Mouse (Mus musculus): ENCODE measurements at regions not wholly inside any gene's neighbourhood (a gene's known extent, or its start where the extent isn't known, plus 50 kb on each side); places are given as distances from the start of the nearest gene placed in this dataset.
A peak's percentile ranks its signal among the peaks of the same experiment; 100 is the strongest.

DNA sequence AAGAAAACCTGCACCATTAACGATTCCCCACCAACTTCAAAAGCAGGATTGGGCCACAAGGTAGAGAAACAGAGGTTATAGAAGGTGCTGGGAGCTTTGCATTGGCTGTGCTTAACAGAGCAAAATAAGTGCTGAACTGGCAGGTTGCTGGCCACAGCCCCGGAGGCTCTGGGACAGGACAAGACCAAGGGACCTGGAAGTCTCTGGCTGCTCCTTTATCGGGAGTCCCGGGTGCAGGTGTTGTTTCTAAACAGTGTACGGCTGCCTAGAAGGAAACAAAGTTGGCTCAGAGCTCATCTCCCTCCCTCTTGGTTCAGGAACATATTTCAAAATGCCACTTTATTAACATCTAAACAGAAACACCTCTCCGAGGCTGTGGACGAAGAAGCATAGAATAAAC is 2250.0 kb upstream of the Gm7489 start:
- Histone ChIP-seq H3K9ac (no peak overlapping the region), H3K27ac (no peak overlapping the region), H3K36me3 (no peaks in the 10 kb centered on the region), H3K9me3 (no peaks in the 10 kb centered on the region), H3K4me2 (peak overlapping the region; percentile 38), H3K27me3 (no peaks in the 10 kb centered on the region), H3K4me1 (peaks cover 7% of the 10 kb centered on the region), H3K4me3 (no peak overlapping the region)
- WGBS = 58% methylated on average over 7 of the region's 7 CpGs
- ATAC-seq (ENCODE audit: insufficient number of reproducible peaks, insufficient read depth, low FRiP score, low TSS enrichment, low read depth) = no peak

DNA sequence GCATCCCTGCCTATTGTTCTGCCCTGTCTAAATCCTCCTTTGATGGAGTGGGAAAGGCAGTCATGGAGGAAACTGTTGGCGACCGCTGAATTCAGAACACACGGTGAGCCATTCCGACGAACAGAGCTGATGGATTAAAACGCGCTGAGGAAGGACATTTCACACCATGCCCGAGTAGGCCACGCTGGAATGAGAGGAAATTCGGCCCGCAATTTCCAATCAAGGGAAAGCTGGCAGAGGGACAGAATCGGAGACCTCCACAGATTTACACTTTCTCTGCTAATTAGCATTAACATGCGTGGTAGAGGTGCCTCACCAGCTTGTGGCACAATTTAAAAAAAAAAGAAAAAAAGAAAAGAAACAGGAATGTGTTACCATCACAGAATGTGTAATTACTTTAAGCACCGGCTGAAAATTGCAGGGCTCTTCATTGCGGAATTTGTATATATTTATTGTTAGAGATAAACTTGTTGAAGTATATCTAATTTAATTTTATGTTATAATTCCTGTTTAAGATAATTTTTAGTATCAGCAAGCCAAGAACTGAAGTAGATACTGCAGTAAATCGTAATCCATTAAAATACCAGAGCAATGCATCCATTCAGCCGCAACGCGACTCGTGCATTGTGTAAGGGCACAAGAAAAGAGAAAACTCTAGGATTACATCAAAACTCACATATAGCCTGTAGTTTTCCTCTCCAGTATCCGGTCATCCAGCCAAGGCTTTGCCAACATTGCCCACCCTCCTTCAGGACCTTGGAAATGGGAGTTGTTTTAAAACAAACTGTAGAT is 2249.4 kb upstream of the Gm7489 start:
- no peak overlapping the region for H3K27ac ChIP-seq
- no peak overlapping the region for H3K4me3 ChIP-seq
- H3K4me2 ChIP-seq = peak overlapping the region; percentile 38
- peaks cover 7% of the 10 kb centered on the region for H3K4me1 ChIP-seq
- H3K9me3 ChIP-seq = no peaks in the 10 kb centered on the region
- H3K27me3 ChIP-seq = no peaks in the 10 kb centered on the region
- H3K36me3 ChIP-seq = no peaks in the 10 kb centered on the region
- WGBS = 47% methylated on average over 21 of the region's 21 CpGs
- no peak overlapping the region for H3K9ac ChIP-seq
- no peak for ATAC-seq (ENCODE audit: insufficient number of reproducible peaks, insufficient read depth, low FRiP score, low TSS enrichment, low read depth)

DNA sequence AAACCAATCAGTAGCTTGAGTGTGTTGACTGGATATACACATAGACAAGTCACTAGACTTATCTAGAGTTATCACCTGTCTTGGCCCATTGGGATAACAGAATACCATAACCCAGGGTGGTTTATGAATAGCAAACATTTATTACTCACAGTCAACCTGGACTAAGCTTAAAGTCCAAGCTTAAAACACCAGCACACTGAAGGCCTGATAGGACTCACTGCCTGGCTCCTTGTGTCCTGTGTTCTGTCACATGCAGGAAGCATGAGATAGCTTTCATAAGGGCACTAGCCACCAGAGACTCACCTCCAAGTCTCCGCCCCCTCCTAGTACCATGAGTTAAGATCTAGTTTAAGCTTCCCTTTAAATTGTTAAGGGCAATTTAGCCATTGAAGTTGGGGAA is 2247.1 kb upstream of the Gm7489 start:
- Histone ChIP-seq H3K27me3 (no peaks in the 10 kb centered on the region), H3K36me3 (no peaks in the 10 kb centered on the region), H3K9me3 (no peaks in the 10 kb centered on the region), H3K4me2 (no peak overlapping the region), H3K4me1 (peaks cover 7% of the 10 kb centered on the region), H3K9ac (no peak overlapping the region), H3K27ac (no peak overlapping the region), H3K4me3 (no peak overlapping the region)
- no peak for ATAC-seq (ENCODE audit: insufficient number of reproducible peaks, insufficient read depth, low FRiP score, low TSS enrichment, low read depth)
- 95% methylated on average over 1 of the region's 1 CpGs for WGBS

DNA sequence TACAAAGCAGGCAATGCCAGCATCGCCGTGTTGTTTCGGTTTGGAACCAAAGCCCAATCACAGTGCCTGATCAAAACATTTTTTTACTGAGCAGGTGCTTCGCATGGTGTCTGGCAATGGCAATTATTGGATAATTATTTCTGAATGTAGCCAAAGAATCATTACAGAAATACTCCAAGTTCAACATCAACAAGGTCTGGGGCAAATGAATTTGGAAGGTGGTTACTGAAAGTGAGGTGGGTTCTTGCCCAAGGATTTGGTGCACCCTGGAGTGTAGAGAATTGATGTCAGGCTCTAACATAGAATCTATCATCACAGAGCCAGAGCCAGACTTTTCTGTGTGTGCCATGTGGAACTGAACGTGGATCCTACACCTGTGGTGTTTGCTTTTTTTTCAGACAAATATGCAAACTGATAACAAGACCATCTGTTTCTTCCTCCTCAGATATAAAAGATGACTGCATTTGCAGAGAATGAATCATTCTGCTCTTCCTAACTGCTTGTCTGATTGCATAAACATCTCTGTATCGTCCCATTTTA is 2240.9 kb upstream of the Gm7489 start:
- WGBS = 85% methylated on average over 6 of the region's 6 CpGs
- Histone ChIP-seq H3K9me3 (no peaks in the 10 kb centered on the region), H3K4me2 (no peak overlapping the region), H3K4me3 (no peak overlapping the region), H3K36me3 (no peaks in the 10 kb centered on the region), H3K4me1 (no peaks in the 10 kb centered on the region), H3K9ac (no peak overlapping the region), H3K27ac (no peak overlapping the region), H3K27me3 (no peaks in the 10 kb centered on the region)
- no peak for ATAC-seq (ENCODE audit: insufficient number of reproducible peaks, insufficient read depth, low FRiP score, low TSS enrichment, low read depth)

DNA sequence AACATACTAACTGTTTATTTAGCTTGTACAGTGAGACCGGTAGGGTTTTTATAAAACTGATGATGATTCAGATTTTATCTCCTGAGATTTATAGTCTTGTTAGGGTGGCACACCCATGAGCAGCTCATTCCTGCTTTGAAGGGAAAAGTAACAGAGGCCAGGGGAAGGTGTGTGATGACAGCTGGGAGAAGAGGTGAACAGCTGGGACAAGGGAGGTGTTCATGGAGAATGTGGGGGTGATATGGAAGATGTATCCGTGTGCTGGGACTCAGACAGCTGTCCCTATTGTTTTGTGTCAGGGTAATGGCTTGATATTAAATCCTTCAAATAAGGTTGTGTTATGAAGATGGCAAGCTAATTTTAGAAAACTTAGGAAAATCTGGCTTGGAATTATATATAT is 2238.4 kb upstream of the Gm7489 start:
- Histone ChIP-seq H3K27ac (no peak overlapping the region), H3K27me3 (no peaks in the 10 kb centered on the region), H3K36me3 (no peaks in the 10 kb centered on the region), H3K4me2 (no peak overlapping the region), H3K4me1 (no peaks in the 10 kb centered on the region), H3K9me3 (no peaks in the 10 kb centered on the region), H3K4me3 (no peak overlapping the region), H3K9ac (no peak overlapping the region)
- 69% methylated on average over 2 of the region's 2 CpGs for WGBS
- ATAC-seq (ENCODE audit: insufficient number of reproducible peaks, insufficient read depth, low FRiP score, low TSS enrichment, low read depth) = no peak

DNA sequence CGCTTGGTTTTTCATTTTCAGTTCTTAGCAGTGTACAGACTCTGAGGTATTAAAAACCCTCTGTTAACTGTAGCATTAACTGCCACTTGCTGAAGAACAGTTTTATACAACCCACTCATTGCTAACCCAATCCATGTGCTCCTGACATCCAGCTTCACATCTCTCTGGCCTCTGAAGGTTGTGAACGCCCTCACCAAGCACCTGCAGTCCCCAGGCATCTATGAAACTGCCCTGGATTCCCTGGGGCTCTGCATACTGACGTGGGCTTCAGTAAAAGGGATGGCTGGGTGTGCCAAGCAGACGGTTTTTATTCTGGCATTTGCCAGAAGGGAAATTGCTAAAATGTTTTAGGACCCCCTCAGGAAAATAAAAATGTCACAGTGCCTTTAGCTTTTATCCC is 2232.2 kb upstream of the Gm7489 start:
- 34% methylated on average over 4 of the region's 4 CpGs for WGBS
- Histone ChIP-seq H3K9ac (no peak overlapping the region), H3K36me3 (no peaks in the 10 kb centered on the region), H3K27ac (peak overlapping the region; percentile 45; the same call in 1 of the 2 replicates), H3K4me3 (no peak overlapping the region), H3K4me1 (peaks cover 5% of the 10 kb centered on the region; the same call in 1 of the 2 replicates), H3K9me3 (peaks cover 5% of the 10 kb centered on the region; the same call in 1 of the 2 replicates), H3K27me3 (no peaks in the 10 kb centered on the region), H3K4me2 (no peak overlapping the region)
- ATAC-seq (ENCODE audit: insufficient number of reproducible peaks, insufficient read depth, low FRiP score, low TSS enrichment, low read depth) = no peak

GRCm38 (mm10) chr15:51657621-51658020 is 2227.1 kb upstream of the Gm7489 start:
- H3K4me2 ChIP-seq = no peak overlapping the region
- ATAC-seq (ENCODE audit: insufficient number of reproducible peaks, insufficient read depth, low FRiP score, low TSS enrichment, low read depth) = no peak
- no peak overlapping the region for H3K27ac ChIP-seq
- no peaks in the 10 kb centered on the region for H3K27me3 ChIP-seq
- H3K9me3 ChIP-seq = peaks cover 8% of the 10 kb centered on the region; the same call in 1 of the 2 replicates
- no peak overlapping the region for H3K9ac ChIP-seq
- H3K4me1 ChIP-seq = peaks cover 3% of the 10 kb centered on the region; the same call in 1 of the 2 replicates
- no peak overlapping the region for H3K4me3 ChIP-seq
- WGBS = 86% methylated on average over 1 of the region's 1 CpGs
- H3K36me3 ChIP-seq = no peaks in the 10 kb centered on the region

DNA sequence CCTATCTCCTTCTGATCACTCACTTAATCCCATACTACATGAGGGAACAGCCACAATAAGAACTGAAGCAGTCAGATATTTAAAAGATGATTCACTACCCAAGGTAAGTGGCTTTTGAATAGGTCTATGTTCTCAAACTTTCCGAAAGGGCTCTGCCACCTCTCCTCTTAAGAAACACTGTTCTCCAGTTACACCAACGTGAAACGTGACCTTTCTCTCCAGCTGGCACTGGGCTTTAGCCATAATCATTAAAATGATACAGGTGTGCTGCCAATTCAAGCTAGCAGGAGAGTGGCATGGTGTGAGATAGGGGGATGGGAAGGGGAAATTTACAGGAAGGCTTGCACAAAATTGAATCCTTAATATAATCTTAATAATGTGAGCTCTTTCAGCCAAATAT is 2216.4 kb upstream of the Gm7489 start:
- no peak overlapping the region for H3K9ac ChIP-seq
- WGBS = 48% methylated on average over 3 of the region's 3 CpGs
- H3K4me2 ChIP-seq = no peak overlapping the region
- ATAC-seq (ENCODE audit: insufficient number of reproducible peaks, insufficient read depth, low FRiP score, low TSS enrichment, low read depth) = no peak
- no peak overlapping the region; the same call in 1 of the 2 replicates for H3K27ac ChIP-seq
- H3K36me3 ChIP-seq = no peaks in the 10 kb centered on the region
- H3K4me3 ChIP-seq = no peak overlapping the region
- H3K4me1 ChIP-seq = peaks cover 8% of the 10 kb centered on the region; the same call in 1 of the 2 replicates
- H3K9me3 ChIP-seq = no peaks in the 10 kb centered on the region
- H3K27me3 ChIP-seq = no peaks in the 10 kb centered on the region

DNA sequence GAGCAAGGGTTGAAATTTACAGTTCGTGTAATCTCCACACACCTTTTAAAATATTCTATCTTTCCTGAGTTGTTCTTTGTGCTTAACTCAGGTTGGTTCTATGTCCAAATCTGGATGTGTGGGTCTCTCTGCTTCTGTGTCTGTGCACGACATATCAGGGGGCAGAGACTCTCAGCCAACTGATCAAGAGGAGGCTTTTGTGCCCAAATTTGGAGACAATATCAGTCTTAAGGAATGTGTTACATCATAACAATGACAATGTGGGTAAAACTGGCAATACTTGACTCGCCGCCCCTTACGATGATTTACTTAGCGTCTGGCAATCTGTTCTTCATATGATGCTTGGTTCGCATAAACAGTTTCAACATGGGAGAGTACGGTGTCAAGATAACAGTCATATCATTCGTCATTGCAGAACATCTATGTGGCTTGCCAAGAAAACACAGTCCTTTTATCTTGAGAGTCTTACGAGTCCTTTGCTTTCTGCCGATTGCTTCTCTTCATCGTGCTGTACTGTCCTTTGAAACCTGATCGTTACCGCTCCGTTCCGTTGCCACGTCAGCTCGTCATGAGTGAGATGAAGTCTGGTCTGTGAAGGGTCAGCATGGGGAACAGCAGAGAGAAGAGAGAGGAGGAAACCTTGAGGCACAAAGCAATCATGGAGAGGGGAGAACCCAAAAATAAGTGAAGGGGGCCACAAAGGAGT is 2212.9 kb upstream of the Gm7489 start:
- WGBS = 43% methylated on average over 18 of the region's 18 CpGs
- H3K27me3 ChIP-seq = no peaks in the 10 kb centered on the region
- H3K9ac ChIP-seq = no peak overlapping the region
- no peaks in the 10 kb centered on the region for H3K36me3 ChIP-seq
- peaks cover 19% of the 10 kb centered on the region; the same call in 1 of the 2 replicates for H3K4me1 ChIP-seq
- H3K27ac ChIP-seq = peak overlapping the region; percentile 84
- 0 out of 2 replicates have a peak overlapping the region, but pooled peaks have one; percentile 8 for H3K4me3 ChIP-seq
- no peaks in the 10 kb centered on the region for H3K9me3 ChIP-seq
- peak overlapping the region; percentile 45 for H3K4me2 ChIP-seq
- ATAC-seq (ENCODE audit: insufficient number of reproducible peaks, insufficient read depth, low FRiP score, low TSS enrichment, low read depth) = no peak

- WGBS = 69% methylated on average over 1 of the region's 1 CpGs
- no peak overlapping the region for H3K9ac ChIP-seq
- ATAC-seq (ENCODE audit: insufficient number of reproducible peaks, insufficient read depth, low FRiP score, low TSS enrichment, low read depth) = no peak
Measured at GRCm38 (mm10) chr15:51673483-51673882, 2211.2 kb upstream of the Gm7489 start.

GRCm38 (mm10) chr15:51675291-51675690 is 2209.4 kb upstream of the Gm7489 start:
- H3K27me3 ChIP-seq = no peaks in the 10 kb centered on the region
- no peaks in the 10 kb centered on the region for H3K36me3 ChIP-seq
- no peak overlapping the region for H3K9ac ChIP-seq
- WGBS = 71% methylated on average over 4 of the region's 4 CpGs
- no peak overlapping the region for H3K4me3 ChIP-seq
- peaks cover 25% of the 10 kb centered on the region; the same call in 1 of the 2 replicates for H3K4me1 ChIP-seq
- no peak overlapping the region for H3K27ac ChIP-seq
- no peak overlapping the region for H3K4me2 ChIP-seq
- ATAC-seq (ENCODE audit: insufficient number of reproducible peaks, insufficient read depth, low FRiP score, low TSS enrichment, low read depth) = no peak
- H3K9me3 ChIP-seq = no peaks in the 10 kb centered on the region

More at GRCm38 (mm10) chr15:51673483-51673882, 2211.2 kb upstream of the Gm7489 start:
- no peaks in the 10 kb centered on the region for H3K36me3 ChIP-seq
- H3K27me3 ChIP-seq = no peaks in the 10 kb centered on the region
- H3K4me3 ChIP-seq = no peak overlapping the region
- H3K27ac ChIP-seq = peak overlapping the region; percentile 34; the same call in 1 of the 2 replicates
- peaks cover 19% of the 10 kb centered on the region; the same call in 1 of the 2 replicates for H3K4me1 ChIP-seq
- H3K4me2 ChIP-seq = no peak overlapping the region
- H3K9me3 ChIP-seq = no peaks in the 10 kb centered on the region

Data from embryonic facial prominence, embryonic 13.5 days (tissue).